Mouse (Mus musculus): Measurements from ENCODE around the gene Naa20.

- TF ChIP-seq CTCF (IDR thresholded peaks at IDR 0.05; ENCODE audit: insufficient read depth, low read depth, low read length): no peak
- TF ChIP-seq POLR2A (IDR thresholded peaks at IDR 0.05; ENCODE audit: insufficient read depth, low read depth, low read length): no peak
These were observed 19.2 kb downstream of the Naa20 start for GRCm38 (mm10) chr2:145920941-145921650.
